Comparison of ENCODE assay signal across 8 mouse cellular contexts in genomic region chr7:145025186-145026013, GRCm38 (mm10).
DNase-seq lines count a peak whose midpoint lies in the region; ATAC-seq and TF ChIP-seq lines count a peak whose summit lies in the region.

No protein-coding gene starts in this region.

- H3K36me3 ChIP-seq in kidney, adult 2 months (ENCODE audit: control insufficient read depth, insufficient read depth, low read length): no peaks in the 10 kb centered on the region

- no peak for TF ChIP-seq CTCF in kidney, adult 2 months (conservative IDR thresholded peaks at IDR 0.05; ENCODE audit: insufficient read depth, insufficient read length, low read depth, low read length)
- TF ChIP-seq CTCF in lung, adult 2 months (IDR thresholded peaks at IDR 0.05; ENCODE audit: insufficient read depth, low read length): no peak

- H3K27ac ChIP-seq in kidney, adult 2 months (ENCODE audit: insufficient read depth, low read depth, low read length): peak overlapping the region; percentile 92

- H3K4me1 ChIP-seq in kidney, adult 2 months (ENCODE audit: control insufficient read depth, insufficient read depth, low read length): no peaks in the 10 kb centered on the region
- H3K4me1 ChIP-seq in lung, adult 2 months (ENCODE audit: control insufficient read depth, insufficient read depth, low read length): peaks cover 15% of the 10 kb centered on the region

- 38% methylated on average over 6 of the region's 6 CpGs for WGBS in kidney, adult 2 months
- 18% methylated on average over 6 of the region's 6 CpGs for WGBS in lung, adult 2 months

- no peaks in the 10 kb centered on the region for H3K27me3 ChIP-seq in kidney, adult 2 months (replicated peaks; ENCODE audit: control insufficient read depth, insufficient read depth, low read length)

- TF ChIP-seq POLR2A in kidney, adult 2 months (IDR thresholded peaks at IDR 0.05; ENCODE audit: low read depth, low read length): no peak
- TF ChIP-seq POLR2A in lung, adult 2 months (IDR thresholded peaks at IDR 0.05; ENCODE audit: borderline replicate concordance, extremely low read depth, low read depth, low read length): no peak

- ATAC-seq in granulocyte monocyte progenitor cell, adult 5-6 weeks (replicated peaks; ENCODE audit: poor library complexity, severe bottlenecking): peak; percentile 44

- no peak overlapping the region for H3K4me3 ChIP-seq in kidney, adult 2 months (ENCODE audit: insufficient read depth, low read depth, low read length)
- H3K4me3 ChIP-seq in lung, adult 2 months (replicated peaks; ENCODE audit: extremely low read depth, low read depth, low read length): no peak overlapping the region

- DNase-seq in NIH3T3 (ENCODE audit: low read depth): peak; percentile 48
- peak; percentile 81 for DNase-seq in kidney, adult 2 months
- peak; percentile 39 for DNase-seq in lung, adult 2 months
- DNase-seq in left cerebral cortex, adult 8-10 months (ENCODE audit: low spot score in 2 of 2): no peak
- DNase-seq in cerebellum, postnatal 36 days: no peak
- DNase-seq in ovary, postnatal 36 days (ENCODE audit: low spot score): no peak
- no peak for DNase-seq in layer of hippocampus, adult 18-20 months (ENCODE audit: low spot score in 2 of 2)

Comparison
In these comparisons a context has a peak if more than half of its experiments do, and no peak if none do; other contexts are left out.
1. DNase-seq: peak in NIH3T3 (single experiment), kidney, adult 2 months (single experiment) and lung, adult 2 months (single experiment); none in left cerebral cortex, adult 8-10 months (0 of 2), cerebellum, postnatal 36 days (0 of 2), ovary, postnatal 36 days (single experiment) and layer of hippocampus, adult 18-20 months (0 of 2).